Mouse (Mus musculus) limb, embryonic 14.5 days (tissue): ENCODE results near the gene Hoxc9. TPM values are rescaled to one million over a fixed set of nuclear protein-coding genes. Genes with fewer than 3 reads are reported as not detected.

Experiments used
- ATAC-seq: fragments of 200-750 bp; cut with Nextera tagmentation; 2 replicates; pipeline ENCODE4 v1.8.0; 2017; ENCODE audit warnings: low read depth, moderate number of reproducible peaks, moderate TSS enrichment; ENCODE audit not compliant: low FRiP score
- DNase-seq: peaks from one replicate; pipeline ENCODE4 v3.0.0-alpha.2; 2015; ENCODE audit warnings: low spot score
- H3K27ac ChIP-seq: fragments of 300-500 bp; sonication (generic); replicated peaks from 2 replicates; pipeline ENCODE4 v1.5.1; 2014; ENCODE audit warnings: low read depth, mild to moderate bottlenecking, low read length, moderate library complexity, mixed read lengths
- H3K27me3 ChIP-seq: fragments of 300-500 bp; sonication (generic); 2 replicates; pipeline ENCODE4 v1.6.1; 2014; ENCODE audit warnings: low read length, mixed read lengths; ENCODE audit not compliant: control insufficient read depth, insufficient read depth
- H3K36me3 ChIP-seq: fragments of 300-500 bp; sonication (generic); 2 replicates; pipeline ENCODE4 v1.6.1; 2014; ENCODE audit warnings: mild to moderate bottlenecking, low read length, moderate library complexity, mixed read lengths; ENCODE audit not compliant: control insufficient read depth, insufficient read depth
- H3K4me1 ChIP-seq: fragments of 300-500 bp; sonication (generic); 2 replicates; pipeline ENCODE4 v1.6.1; 2014; ENCODE audit warnings: antibody characterized with exemption, low read length, mixed read lengths; ENCODE audit not compliant: control insufficient read depth, insufficient read depth
- H3K4me2 ChIP-seq: fragments of 300-500 bp; sonication (generic); replicated peaks from 2 replicates; pipeline ENCODE4 v1.6.1; 2014; ENCODE audit warnings: low read depth, mild to moderate bottlenecking, low read length, moderate library complexity; ENCODE audit not compliant: severe bottlenecking
- H3K4me3 ChIP-seq: fragments of 300-500 bp; sonication (generic); replicated peaks from 2 replicates; pipeline ENCODE4 v1.5.1; 2014; ENCODE audit warnings: low read length
- H3K9ac ChIP-seq: fragments of 300-500 bp; sonication (generic); 2 replicates; pipeline ENCODE4 v1.6.1; 2014; ENCODE audit warnings: mild to moderate bottlenecking, low read depth, low read length, moderate library complexity; ENCODE audit not compliant: severe bottlenecking
- H3K9me3 ChIP-seq: fragments of 300-500 bp; sonication (generic); 2 replicates; pipeline ENCODE4 v1.6.1; 2016; ENCODE audit warnings: low read length; ENCODE audit not compliant: control insufficient read depth
- POLR2A ChIP-seq: fragments of 200-500 bp; IDR thresholded peaks from 2 replicates; pipeline ENCODE4 v1.8.0; 2012; ENCODE audit warnings: inconsistent platforms, mild to moderate bottlenecking, moderate library complexity, borderline replicate concordance; ENCODE audit not compliant: insufficient read depth, insufficient read length; ENCODE audit errors: extremely low read depth
- WGBS: fragments of 180-500 bp; shearing (Covaris S2); extraction: QIAGEN DNeasy Blood & Tissue Kit; methylation state at CpG from one replicate; pipeline ENCODE4 v1.1.7; 2014; 5-methylcytosine and 5-hydroxymethylcytosine counted together
- polyA plus RNA-seq, 2 experiments: library from polyadenylated mRNA; depleted of rRNA in 1 of 2; stranded (reverse) in 1 of 2; unstranded in 1 of 2; fragments of >200 nt; fragmentation: Nextera tagmentation in 1 of 2; extraction: Ambion mirVana in 1 of 2; gene quantifications; 2 replicates each; pipeline versions ENCODE4 v1.2.1 to v1.2.3; 2012 to 2014

The Hoxc9 gene
- polyA plus RNA-seq, 2 experiments, result 1.1 to 2.1 TPM

DNA sequence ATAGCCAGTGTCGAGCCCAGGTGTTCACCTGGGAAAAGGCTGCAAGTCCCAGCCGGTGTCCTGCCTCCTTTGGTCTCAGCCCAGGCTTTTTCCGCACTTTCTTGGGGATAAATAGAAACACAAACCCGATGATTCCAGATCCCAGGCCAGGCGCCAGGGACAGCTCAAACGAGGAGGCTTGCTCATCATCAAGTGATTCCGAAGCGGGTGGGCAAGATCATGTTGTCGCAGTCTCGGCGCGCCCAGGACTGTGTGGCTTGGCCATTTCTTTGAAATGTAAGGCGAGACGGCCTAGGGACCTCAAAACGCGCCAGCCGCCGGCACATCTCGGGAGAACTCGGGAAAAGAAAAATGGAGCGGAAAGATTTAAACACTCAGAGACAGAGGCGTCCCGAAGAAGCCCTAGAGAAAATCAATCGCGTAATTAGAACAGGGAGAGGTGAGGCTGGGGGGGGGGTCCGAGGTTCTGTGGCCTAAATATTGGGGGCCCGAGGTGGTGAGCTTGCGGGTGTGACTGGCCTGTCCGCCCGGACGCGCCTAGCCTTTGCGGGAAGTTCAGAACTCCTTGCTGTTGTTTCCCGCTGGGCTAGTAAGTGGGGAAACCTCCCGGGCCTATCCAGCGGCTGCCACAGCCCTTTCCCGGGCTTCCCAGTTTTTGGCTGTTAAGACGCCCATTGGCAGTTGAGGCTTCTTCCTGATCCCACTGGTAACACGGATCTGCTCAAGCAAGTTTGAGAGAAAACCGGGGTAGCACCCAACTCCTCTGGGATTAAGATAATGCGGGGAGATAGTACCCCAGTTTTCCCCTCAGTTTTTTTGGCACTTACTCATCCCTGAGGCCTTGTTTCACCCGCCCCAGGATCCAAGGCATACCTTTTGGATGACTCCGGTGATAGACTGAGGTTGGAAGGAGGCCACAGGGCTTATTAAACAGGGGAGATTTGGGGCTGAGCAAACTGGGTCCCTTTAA is 51.3 kb downstream of the Hoxc9 start:
- H3K9me3 ChIP-seq, result no peaks in the 10 kb centered on the region
- no peaks in the 10 kb centered on the region for H3K4me1 ChIP-seq
- DNase-seq (no peak), ATAC-seq (no peak)
- no peaks in the 10 kb centered on the region for H3K36me3 ChIP-seq
- no peak overlapping the region for H3K27ac ChIP-seq
- no peak for TF ChIP-seq POLR2A
- H3K27me3 ChIP-seq, result peaks cover 98% of the 10 kb centered on the region
- 4% methylated on average over 43 of the region's 43 CpGs for WGBS
- H3K9ac ChIP-seq, result no peak overlapping the region
- peak overlapping the region; percentile 13 for H3K4me3 ChIP-seq
- 0 out of 2 replicates have a peak overlapping the region, but pooled peaks have one; percentile 2 for H3K4me2 ChIP-seq

GRCm38 (mm10) chr15:103028916-103029512 is 52.8 kb downstream of the Hoxc9 start:
- DNase-seq (no peak), ATAC-seq (no peak)
- H3K27ac ChIP-seq, result no peak overlapping the region
- no peaks in the 10 kb centered on the region for H3K9me3 ChIP-seq
- no peak overlapping the region for H3K4me2 ChIP-seq
- H3K4me3 ChIP-seq, result no peak overlapping the region
- WGBS, result 26% methylated on average over 9 of the region's 9 CpGs
- peaks cover 98% of the 10 kb centered on the region for H3K27me3 ChIP-seq
- no peak for TF ChIP-seq POLR2A
- H3K4me1 ChIP-seq, result no peaks in the 10 kb centered on the region
- no peak overlapping the region for H3K9ac ChIP-seq
- H3K36me3 ChIP-seq, result no peaks in the 10 kb centered on the region

- Histone ChIP-seq H3K27ac (no peak overlapping the region), H3K9ac (no peak overlapping the region), H3K4me1 (peaks cover 9% of the 10 kb centered on the region), H3K4me3 (no peak overlapping the region), H3K36me3 (no peaks in the 10 kb centered on the region), H3K4me2 (no peak overlapping the region), H3K27me3 (peaks cover 98% of the 10 kb centered on the region), H3K9me3 (no peaks in the 10 kb centered on the region)
- no peak for TF ChIP-seq POLR2A
- 20% methylated on average over 8 of the region's 8 CpGs for WGBS
- DNase-seq (no peak), ATAC-seq (no peak)
Measured at GRCm38 (mm10) chr15:103030142-103030541, 53.9 kb downstream of the Hoxc9 start.

DNA sequence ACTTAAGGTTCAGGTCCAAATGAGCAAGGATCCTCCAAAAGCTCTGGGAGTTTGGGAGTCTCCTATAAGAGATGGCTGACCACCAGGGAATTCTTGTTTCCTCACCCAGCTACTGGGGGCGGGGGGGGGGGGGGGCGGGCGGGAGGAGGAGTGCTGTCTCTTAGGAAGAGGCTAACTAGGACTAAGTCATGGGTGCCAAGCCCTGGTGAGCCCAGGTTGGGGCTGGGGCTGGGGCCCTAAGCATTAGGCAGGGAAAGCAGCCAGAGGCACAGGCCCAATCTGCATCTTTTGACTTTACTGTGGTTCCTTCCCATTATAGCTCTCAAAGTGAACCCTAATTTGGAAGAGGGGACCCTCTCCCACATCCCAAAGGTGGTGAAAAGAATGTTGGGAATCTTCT is 55.9 kb downstream of the Hoxc9 start:
- Histone ChIP-seq H3K4me3 (no peak overlapping the region), H3K27ac (no peak overlapping the region), H3K4me1 (peaks cover 9% of the 10 kb centered on the region), H3K9me3 (no peaks in the 10 kb centered on the region), H3K4me2 (no peak overlapping the region), H3K36me3 (no peaks in the 10 kb centered on the region), H3K27me3 (peaks cover 97% of the 10 kb centered on the region), H3K9ac (no peak overlapping the region)
- TF ChIP-seq POLR2A, result no peak
- 0% methylated on average over 1 of the region's 3 CpGs for WGBS
- ATAC-seq (no peak), DNase-seq (no peak)

DNA sequence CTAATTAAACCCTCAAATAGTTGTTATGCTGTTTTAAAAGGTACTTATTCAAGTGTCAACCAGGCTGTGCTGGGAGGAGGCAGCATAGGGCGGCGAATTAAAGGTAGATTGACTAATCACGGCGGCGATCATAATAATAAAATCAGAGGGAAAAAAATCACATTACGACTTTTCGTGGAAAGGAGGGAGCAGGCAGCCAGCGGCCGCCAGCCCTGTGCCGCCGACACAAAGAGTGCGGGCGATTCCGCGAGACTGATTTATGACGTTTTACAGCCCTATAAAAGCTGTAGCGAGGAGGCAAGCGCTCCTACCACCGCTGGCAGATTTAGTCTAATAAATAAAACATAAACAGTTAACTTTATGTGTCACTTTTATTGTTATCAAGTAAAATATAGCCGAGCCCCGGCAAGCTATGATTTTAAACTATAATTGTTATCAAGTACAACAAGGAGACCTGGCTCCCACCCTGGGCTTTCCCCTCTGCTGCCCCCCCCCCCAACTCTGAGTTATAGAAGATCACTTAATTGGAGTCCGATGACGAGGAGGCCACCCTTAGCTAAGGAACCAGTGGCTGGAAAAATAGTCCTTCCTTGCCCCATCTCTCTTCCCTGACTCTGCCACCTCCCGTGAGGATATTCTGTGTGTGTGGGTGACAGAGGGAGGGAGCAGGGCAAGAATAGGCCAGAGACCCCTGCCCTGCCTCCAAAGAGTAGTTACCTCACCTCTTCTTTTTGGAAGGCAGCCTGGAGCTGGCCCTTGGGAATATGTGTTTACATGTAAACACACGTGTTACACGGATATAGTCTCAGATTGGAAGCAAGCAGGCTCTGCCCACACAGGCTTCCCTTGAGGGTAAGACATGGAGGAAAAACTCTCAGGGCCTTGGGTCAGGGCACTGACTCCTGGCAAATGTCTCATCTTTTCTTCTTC is 56.7 kb downstream of the Hoxc9 start:
- no peak for ATAC-seq

More for the DNA sequence above, 56.7 kb downstream of the Hoxc9 start:
- Histone ChIP-seq H3K9ac (no peak overlapping the region), H3K27ac (no peak overlapping the region), H3K4me2 (no peak overlapping the region), H3K9me3 (no peaks in the 10 kb centered on the region), H3K27me3 (peaks cover 97% of the 10 kb centered on the region), H3K36me3 (no peaks in the 10 kb centered on the region), H3K4me3 (no peak overlapping the region), H3K4me1 (peaks cover 9% of the 10 kb centered on the region)
- WGBS, result 2% methylated on average over 26 of the region's 26 CpGs
- DNase-seq, result no peak
- TF ChIP-seq POLR2A, result no peak
